Mouse (Mus musculus) cerebellum, adult 2 months (tissue): ENCODE results near the gene Nacc1. TPM values are rescaled to one million over a fixed set of nuclear protein-coding genes. Genes with fewer than 3 reads are reported as not detected.

Source experiments
- DNase-seq, 2 experiments: peaks; one replicate each; pipeline ENCODE4 v3.0.0; 2021
- H3K27ac ChIP-seq: fragments of 200-500 bp; 2 replicates; pipeline ENCODE4 v1.5.1; 2012; ENCODE audit warnings: low read length, control low read depth, inconsistent platforms; ENCODE audit not compliant: insufficient read depth
- H3K27me3 ChIP-seq: fragments of 200-500 bp; 2 replicates; pipeline ENCODE4 v1.6.1; 2012; ENCODE audit warnings: inconsistent platforms, mild to moderate bottlenecking, low read length, moderate library complexity; ENCODE audit not compliant: control insufficient read depth, insufficient read depth
- H3K4me1 ChIP-seq: fragments of 200-500 bp; 2 replicates; pipeline ENCODE4 v1.6.1; 2011; ENCODE audit warnings: low read length; ENCODE audit not compliant: control insufficient read depth, insufficient read depth
- H3K4me3 ChIP-seq: fragments of 200-500 bp; replicated peaks from 2 replicates; pipeline ENCODE3; 2011; ENCODE audit warnings: mild to moderate bottlenecking, low read depth, low read length, control low read depth; ENCODE audit not compliant: insufficient read depth
- CTCF ChIP-seq: fragments of 200-500 bp; IDR thresholded peaks from 2 replicates; pipeline ENCODE4 v1.5.1; 2011; ENCODE audit warnings: low read depth, mild to moderate bottlenecking, control low read depth, low read length, moderate library complexity, borderline replicate concordance; ENCODE audit not compliant: insufficient read depth
- POLR2A ChIP-seq: fragments of 200-500 bp; IDR thresholded peaks from 2 replicates; pipeline ENCODE4 v1.6.1; 2011; ENCODE audit warnings: low read length, control low read depth, borderline replicate concordance; ENCODE audit not compliant: insufficient read depth
- WGBS: fragments of 180-500 bp; shearing (Covaris S2); methylation state at CpG from one replicate; pipeline ENCODE4 v1.1.7; 2018; 5-methylcytosine and 5-hydroxymethylcytosine counted together
- polyA plus RNA-seq: library from polyadenylated mRNA; depleted of rRNA; stranded (reverse); fragments of >200 nt; gene quantifications from 2 replicates; pipeline ENCODE4 v1.2.3, GENCODE M21; 2012

The Nacc1 gene
- polyA plus RNA-seq, 1 experiment = 91.0 TPM

GRCm38 (mm10) chr8:84639162-84640009 lies 48.3 kb downstream of the Nacc1 start:
- Histone ChIP-seq H3K4me3 (peak overlapping the region; percentile 64), H3K27ac (peak overlapping the region; percentile 68), H3K27me3 (no peaks in the 10 kb centered on the region), H3K4me1 (peaks cover 35% of the 10 kb centered on the region)
- peak; percentile 93 to 94 for DNase-seq
- WGBS = 1% methylated on average over 106 of the region's 106 CpGs
- TF ChIP-seq CTCF (peak; percentile 54), POLR2A (peak; percentile 54; the same call in 1 of the 2 replicates)

- Histone ChIP-seq H3K4me3 (peak overlapping the region; percentile 64), H3K27ac (peak overlapping the region; percentile 68), H3K4me1 (peaks cover 42% of the 10 kb centered on the region), H3K27me3 (no peaks in the 10 kb centered on the region)
- 5% methylated on average over 50 of the region's 52 CpGs for WGBS
- DNase-seq = peak; percentile 54 to 66
- TF ChIP-seq CTCF (no peak), POLR2A (no peak)
Measured at GRCm38 (mm10) chr8:84638555-84639161, 49.0 kb downstream of the Nacc1 start.

DNA sequence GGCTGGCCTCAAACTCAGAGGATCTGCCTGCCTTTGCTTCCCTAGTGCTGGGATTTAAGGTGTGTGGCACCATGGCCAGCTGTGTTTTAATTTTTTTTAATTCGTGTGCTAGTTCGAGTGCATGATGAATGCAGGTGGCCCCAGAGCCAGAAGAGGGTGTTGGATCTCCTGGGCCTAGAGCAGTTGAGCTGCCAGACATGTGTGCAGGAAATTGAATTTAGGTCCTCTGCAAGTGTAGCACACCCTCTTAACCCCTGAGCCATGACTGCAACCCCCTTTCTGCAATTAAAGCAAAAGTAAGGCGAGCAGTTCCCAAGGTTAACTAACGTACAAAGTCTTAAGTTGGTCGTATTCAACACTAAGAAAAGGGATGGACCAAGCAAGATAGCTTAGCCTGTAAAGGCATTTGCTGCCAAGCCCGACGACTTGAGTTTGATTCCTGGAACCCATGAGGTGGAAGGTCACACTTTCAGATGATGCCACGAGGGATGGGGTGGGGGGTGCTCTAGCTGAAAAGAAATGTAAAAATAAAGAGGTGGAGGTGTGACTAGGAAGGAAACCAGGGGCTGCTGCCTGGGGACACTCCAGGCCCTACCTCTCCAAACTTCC lies 49.6 kb downstream of the Nacc1 start:
- no peak overlapping the region for H3K4me3 ChIP-seq
- H3K4me1 ChIP-seq = peaks cover 48% of the 10 kb centered on the region
- TF ChIP-seq CTCF = no peak
- TF ChIP-seq POLR2A = no peak
- H3K27me3 ChIP-seq = no peaks in the 10 kb centered on the region
- H3K27ac ChIP-seq = peak overlapping the region; percentile 66
- WGBS = 50% methylated on average over 8 of the region's 8 CpGs
- DNase-seq = no peak

DNA sequence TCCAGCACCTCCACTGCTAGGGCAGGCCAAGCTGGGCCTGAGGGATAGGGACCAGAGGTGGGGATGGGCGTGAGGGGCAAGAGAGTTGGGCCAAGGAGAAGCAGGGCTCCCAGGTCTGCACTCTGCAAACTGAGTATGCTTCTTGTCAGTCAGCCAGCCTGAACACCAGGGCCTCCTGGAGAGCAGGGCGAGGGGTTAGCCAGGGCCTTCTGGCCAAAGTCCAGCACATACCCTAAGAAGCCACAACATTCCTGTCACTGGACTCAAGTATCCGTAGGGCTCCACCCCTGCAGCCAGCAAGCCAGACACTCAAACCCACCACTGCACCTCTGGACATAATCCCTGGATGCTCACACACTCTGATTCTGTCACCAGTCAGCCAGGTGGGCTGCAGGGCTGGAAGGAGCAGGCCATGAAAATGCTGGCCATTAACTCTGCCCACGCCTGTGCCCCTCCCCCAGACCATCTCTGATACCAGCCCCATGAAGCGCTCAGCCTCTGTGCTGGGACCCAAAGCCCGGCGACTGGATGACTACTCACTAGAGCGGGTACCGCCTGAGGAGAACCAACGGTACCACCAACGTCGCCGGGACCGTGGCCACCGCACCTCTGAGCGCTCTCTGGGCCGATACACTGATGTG lies 51.5 kb downstream of the Nacc1 start:
- peak; percentile 63 to 68 for DNase-seq
- H3K27me3 ChIP-seq = no peaks in the 10 kb centered on the region
- H3K27ac ChIP-seq = peak overlapping the region; percentile 88
- TF ChIP-seq CTCF (no peak), POLR2A (no peak)
- WGBS = 69% methylated on average over 17 of the region's 17 CpGs
- H3K4me3 ChIP-seq = no peak overlapping the region
- H3K4me1 ChIP-seq = peaks cover 46% of the 10 kb centered on the region

- no peak overlapping the region for H3K4me3 ChIP-seq
- 11% methylated on average over 14 of the region's 14 CpGs for WGBS
- peak in 1 of 2 experiments; percentile 57 for DNase-seq
- H3K4me1 ChIP-seq = peaks cover 46% of the 10 kb centered on the region
- H3K27ac ChIP-seq = peak overlapping the region; percentile 88
- TF ChIP-seq CTCF (no peak), POLR2A (no peak)
- no peaks in the 10 kb centered on the region for H3K27me3 ChIP-seq
Measured at GRCm38 (mm10) chr8:84635397-84636050, 52.1 kb downstream of the Nacc1 start.

DNA sequence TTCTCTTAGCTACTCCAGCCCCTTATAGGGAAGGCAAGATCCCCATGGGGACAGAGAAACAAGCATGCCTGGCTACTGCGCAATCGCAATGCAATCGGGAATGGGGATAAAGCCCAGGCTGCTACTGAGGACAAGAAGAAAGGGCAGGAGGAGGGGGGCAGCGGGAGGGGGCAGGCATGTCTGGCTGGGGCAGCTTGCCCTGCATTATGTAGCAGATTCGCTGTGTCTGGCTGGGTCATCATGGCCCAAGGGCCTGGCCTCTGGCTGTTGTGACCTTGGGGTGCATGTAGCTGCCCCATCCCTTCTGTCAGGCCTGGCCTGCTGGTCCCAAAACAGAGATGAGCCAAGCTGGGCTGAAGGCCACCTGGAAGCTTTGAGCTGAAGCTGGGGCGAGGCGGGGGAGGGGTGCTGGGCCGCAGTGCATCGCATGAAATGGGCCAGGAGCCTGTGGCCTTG lies 52.8 kb downstream of the Nacc1 start:
- DNase-seq = peak; percentile 98 to 99
- WGBS = 2% methylated on average over 9 of the region's 9 CpGs
- no peak; the same call in 1 of the 2 replicates for TF ChIP-seq CTCF
- no peak for TF ChIP-seq POLR2A
- no peaks in the 10 kb centered on the region for H3K27me3 ChIP-seq
- H3K4me1 ChIP-seq = peaks cover 46% of the 10 kb centered on the region
- H3K27ac ChIP-seq = peak overlapping the region; percentile 90
- H3K4me3 ChIP-seq = no peak overlapping the region

- peak in 1 of 2 experiments; percentile 40 for DNase-seq
- H3K27ac ChIP-seq = peak overlapping the region; percentile 90
- no peak overlapping the region for H3K4me3 ChIP-seq
- no peak for TF ChIP-seq CTCF
- TF ChIP-seq POLR2A = no peak
- no peaks in the 10 kb centered on the region for H3K27me3 ChIP-seq
- peaks cover 46% of the 10 kb centered on the region for H3K4me1 ChIP-seq
- 47% methylated on average over 10 of the region's 10 CpGs for WGBS
Measured at GRCm38 (mm10) chr8:84633841-84634584, 53.6 kb downstream of the Nacc1 start.
